Mouse (Mus musculus) C2C12 (cell line): ENCODE results near the gene Ppp1cc. TPM values are rescaled to one million over a fixed set of nuclear protein-coding genes. Genes with fewer than 3 reads are reported as not detected.
"Not testable (repeated sequence)": the region's sequence is repeated elsewhere in the genome, so short reads cannot be mapped to it uniquely, and the experiment has no call there.

Experiments
- H3K27me3 ChIP-seq: one replicate; pipeline ENCODE4 v1.6.1; 2011; ENCODE audit not compliant: control insufficient read depth, insufficient read depth, insufficient read length
- H3K36me3 ChIP-seq: one replicate; pipeline ENCODE4 v1.6.1; 2011; ENCODE audit not compliant: control insufficient read depth, insufficient read depth
- H3K4me3 ChIP-seq: one replicate; pipeline ENCODE4 v1.5.1; 2011; ENCODE audit warnings: mild to moderate bottlenecking, control low read depth; ENCODE audit not compliant: poor library complexity, insufficient read depth, severe bottlenecking
- H3K79me2 ChIP-seq: one replicate; pipeline ENCODE4 v1.6.1; 2011; ENCODE audit not compliant: control insufficient read depth, insufficient read depth
- H3K79me3 ChIP-seq: one replicate; pipeline ENCODE4 v1.6.1; 2011; ENCODE audit warnings: low read depth, control low read depth
- H3ac ChIP-seq: one replicate; pipeline ENCODE3; 2011; ENCODE audit warnings: low read depth; ENCODE audit not compliant: control insufficient read depth, insufficient read length
- CEBPB ChIP-seq: IDR thresholded peaks from one replicate; pipeline ENCODE4 v1.6.1; 2011; ENCODE audit warnings: low read depth, mild to moderate bottlenecking, control low read depth, moderate library complexity
- CTCF ChIP-seq: IDR thresholded peaks from one replicate; pipeline ENCODE4 v1.5.1; 2011; ENCODE audit not compliant: control insufficient read depth, insufficient read depth, insufficient read length
- FOSL1 ChIP-seq: IDR thresholded peaks from one replicate; pipeline ENCODE4 v1.8.0; 2011; ENCODE audit warnings: mild to moderate bottlenecking, low read length; ENCODE audit not compliant: poor library complexity, insufficient read depth, severe bottlenecking
- MAX ChIP-seq: IDR thresholded peaks from one replicate; pipeline ENCODE4 v1.6.1; 2011; ENCODE audit warnings: mild to moderate bottlenecking, control low read depth
- MYOD1 ChIP-seq: IDR thresholded peaks from one replicate; pipeline ENCODE4 v1.6.1; 2011; ENCODE audit warnings: low read depth; ENCODE audit not compliant: control insufficient read depth, insufficient read length
- MYOG ChIP-seq: IDR thresholded peaks from one replicate; pipeline ENCODE4 v1.6.1; 2011; ENCODE audit not compliant: control insufficient read depth, insufficient read length; ENCODE audit errors: extremely low read depth
- USF1 ChIP-seq: IDR thresholded peaks from one replicate; pipeline ENCODE4 v1.6.1; 2011; ENCODE audit warnings: low read depth, mild to moderate bottlenecking, control low read depth, moderate library complexity
- polyA plus RNA-seq: library from polyadenylated mRNA; unstranded; fragments of >200 nt; fragmentation: generic; extraction: Trizol; gene quantifications from one replicate; pipeline ENCODE4 v1.2.1, GENCODE M21; 2012; ENCODE audit warnings: missing spikeins

The Ppp1cc gene
- polyA plus RNA-seq, 1 experiment: 183 TPM

- H3K36me3 ChIP-seq: no peaks in the 10 kb centered on the region
- H3K79me2 ChIP-seq: no peaks in the 10 kb centered on the region
- H3K4me3 ChIP-seq: no peak overlapping the region
- no peak overlapping the region for H3ac ChIP-seq
- no peaks in the 10 kb centered on the region for H3K79me3 ChIP-seq
- no peaks in the 10 kb centered on the region for H3K27me3 ChIP-seq
- TF ChIP-seq FOSL1 (no peak), USF1 (no peak), CEBPB (no peak), MYOD1 (no peak), MYOG (no peak), MAX (no peak), CTCF (no peak)
Measured at GRCm38 (mm10) chr5:122149259-122149658, 8.8 kb upstream of the Ppp1cc start.

- not testable (repeated sequence) for H3K79me2 ChIP-seq, H3K27me3 ChIP-seq
Measured at GRCm38 (mm10) chr5:122152508-122152907, 5.6 kb upstream of the Ppp1cc start.

GRCm38 (mm10) chr5:122154006-122154405, 4.1 kb upstream of the Ppp1cc start:
- H3K27me3 ChIP-seq: no peaks in the 10 kb centered on the region
- peaks cover 6% of the 10 kb centered on the region for H3K79me3 ChIP-seq
- H3K79me2 ChIP-seq: peaks cover 8% of the 10 kb centered on the region
- H3ac ChIP-seq: no peak overlapping the region
- peaks cover 2% of the 10 kb centered on the region for H3K36me3 ChIP-seq
- no peak overlapping the region for H3K4me3 ChIP-seq
- TF ChIP-seq USF1: no peak
- no peak for TF ChIP-seq MYOG
- no peak for TF ChIP-seq MYOD1
- no peak for TF ChIP-seq MAX
- no peak for TF ChIP-seq CTCF
- no peak for TF ChIP-seq FOSL1
- no peak for TF ChIP-seq CEBPB

More at GRCm38 (mm10) chr5:122152508-122152907, 5.6 kb upstream of the Ppp1cc start:
- H3ac ChIP-seq, H3K79me3 ChIP-seq, H3K36me3 ChIP-seq, H3K4me3 ChIP-seq: not testable (repeated sequence)

- Histone ChIP-seq H3K36me3 (peaks cover 3% of the 10 kb centered on the region), H3K27me3 (no peaks in the 10 kb centered on the region), H3K4me3 (no peak overlapping the region), H3K79me2 (peaks cover 16% of the 10 kb centered on the region), H3K79me3 (peaks cover 13% of the 10 kb centered on the region), H3ac (no peak overlapping the region)
- TF ChIP-seq FOSL1: no peak
- TF ChIP-seq USF1: no peak
- no peak for TF ChIP-seq CEBPB
- no peak for TF ChIP-seq MYOG
- no peak for TF ChIP-seq MYOD1
- TF ChIP-seq MAX: no peak
- no peak for TF ChIP-seq CTCF
Measured at GRCm38 (mm10) chr5:122154782-122155181, 3.3 kb upstream of the Ppp1cc start.

GRCm38 (mm10) chr5:122155613-122156012, 2.5 kb upstream of the Ppp1cc start:
- peaks cover 6% of the 10 kb centered on the region for H3K36me3 ChIP-seq
- H3K27me3 ChIP-seq: no peaks in the 10 kb centered on the region
- peaks cover 22% of the 10 kb centered on the region for H3K79me3 ChIP-seq

GRCm38 (mm10) chr5:122156486-122156885, 1.6 kb upstream of the Ppp1cc start:
- Histone ChIP-seq H3ac (no peak overlapping the region), H3K79me3 (peaks cover 30% of the 10 kb centered on the region), H3K4me3 (no peak overlapping the region), H3K79me2 (peaks cover 33% of the 10 kb centered on the region), H3K27me3 (no peaks in the 10 kb centered on the region), H3K36me3 (peaks cover 15% of the 10 kb centered on the region)
- TF ChIP-seq MAX (no peak), CEBPB (peak; percentile 88), FOSL1 (no peak), CTCF (no peak)

More at GRCm38 (mm10) chr5:122155613-122156012, 2.5 kb upstream of the Ppp1cc start:
- TF ChIP-seq USF1: no peak
- TF ChIP-seq MAX: no peak
- no peak for TF ChIP-seq MYOD1
- TF ChIP-seq MYOG: no peak
- H3ac ChIP-seq: no peak overlapping the region
- H3K79me2 ChIP-seq: peaks cover 24% of the 10 kb centered on the region
- no peak overlapping the region for H3K4me3 ChIP-seq
